Mouse (Mus musculus): ENCODE results near the gene Ndufaf7. TPM values are rescaled to one million over a fixed set of nuclear protein-coding genes. Genes with fewer than 3 reads are reported as not detected.

The Ndufaf7 gene
- polyA plus RNA-seq, 1 experiment, result 64.2 TPM

DNA sequence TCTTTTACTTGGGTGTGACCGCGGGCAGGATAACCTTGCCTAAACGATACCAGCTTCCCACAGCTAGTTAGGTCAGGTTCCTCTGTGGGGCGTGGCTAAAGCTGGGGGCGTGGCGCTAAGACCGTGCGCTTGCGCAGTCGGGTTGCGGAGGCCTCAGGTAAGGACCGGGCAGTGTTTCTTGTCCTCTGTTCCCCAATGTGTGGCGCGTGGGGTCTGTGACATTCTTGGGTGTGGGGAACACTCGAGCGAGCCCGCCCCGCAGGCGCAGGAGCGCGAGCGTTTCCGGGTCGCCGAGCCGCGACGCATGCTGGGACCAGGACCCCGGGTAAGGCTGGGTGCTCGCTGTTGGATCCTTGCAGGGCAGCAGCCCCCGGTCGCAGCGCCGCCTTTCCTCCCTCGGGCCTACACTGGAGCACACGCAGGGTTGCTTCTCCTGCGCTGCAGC, 20.5 kb upstream of the Ndufaf7 start, which contains the start of gene Cebpzos:
Gene Cebpzos (plus strand): TSS at position 132 of the 445 bp plus-strand sequence.
- Histone ChIP-seq H3K4me1 (ENCODE audit: control insufficient read depth, insufficient read depth, low read length) (no peaks in the 10 kb centered on the region), H3K36me3 (ENCODE audit: control insufficient read depth, insufficient read depth, low read length, poor library complexity, severe bottlenecking) (peaks cover 27% of the 10 kb centered on the region), H3K9me3 (replicated peaks; ENCODE audit: control insufficient read depth, insufficient read depth, low read length, poor library complexity, severe bottlenecking) (no peaks in the 10 kb centered on the region), H3K9ac (ENCODE audit: low read depth, poor library complexity, severe bottlenecking) (peak within 1 kb of the TSS; percentile 90), H3K27ac (ENCODE audit: insufficient read depth, low read length) (peak within 1 kb of the TSS; percentile 96), H3K27me3 (ENCODE audit: control insufficient read depth, insufficient read depth, low read length, poor library complexity, severe bottlenecking) (no peaks in the 10 kb centered on the region), H3K4me3 (ENCODE audit: low read depth, low read length) (peak within 1 kb of the TSS; percentile 100)
- 0 out of 2 replicates have a peak, but pooled peaks have one; percentile 12 for TF ChIP-seq EP300 (IDR thresholded peaks at IDR 0.05; ENCODE audit: insufficient read depth, low read depth, low read length)
- no peak for TF ChIP-seq CTCF (IDR thresholded peaks at IDR 0.05; ENCODE audit: low read depth, low read length)

DNA sequence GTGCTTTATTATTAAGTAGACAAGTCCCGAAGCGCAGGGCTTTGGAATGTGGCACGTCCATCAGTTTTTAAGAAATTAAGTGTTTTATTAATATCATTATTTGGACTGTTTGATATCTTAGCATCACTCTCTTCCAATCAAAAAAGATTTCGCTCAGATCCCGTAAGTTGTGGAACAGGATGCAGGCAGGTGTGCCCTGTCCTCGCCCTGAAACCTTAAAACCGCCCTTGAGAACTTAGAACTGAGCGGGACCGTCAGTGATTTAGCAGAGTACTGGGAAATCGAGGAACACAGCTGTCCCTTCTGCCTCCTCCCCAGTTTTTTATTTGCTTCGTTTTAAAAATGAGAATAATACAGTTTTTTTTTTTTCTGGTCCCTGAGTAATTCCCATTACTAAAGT, 20.0 kb upstream of the Ndufaf7 start:
- no peaks in the 10 kb centered on the region for H3K27me3 ChIP-seq (ENCODE audit: control insufficient read depth, insufficient read depth, low read length, poor library complexity, severe bottlenecking)
- peaks cover 32% of the 10 kb centered on the region for H3K36me3 ChIP-seq (ENCODE audit: control insufficient read depth, insufficient read depth, low read length, poor library complexity, severe bottlenecking)
- peak overlapping the region; percentile 90 for H3K9ac ChIP-seq (ENCODE audit: low read depth, poor library complexity, severe bottlenecking)
- H3K27ac ChIP-seq (ENCODE audit: insufficient read depth, low read length), result peak overlapping the region; percentile 93
- TF ChIP-seq POLR2A (IDR thresholded peaks at IDR 0.05; ENCODE audit: insufficient read depth, low read length), result no peak
- TF ChIP-seq EP300 (IDR thresholded peaks at IDR 0.05; ENCODE audit: insufficient read depth, low read depth, low read length), result no peak
- TF ChIP-seq CTCF (IDR thresholded peaks at IDR 0.05; ENCODE audit: low read depth, low read length), result no peak
- no peaks in the 10 kb centered on the region for H3K9me3 ChIP-seq (replicated peaks; ENCODE audit: control insufficient read depth, insufficient read depth, low read length, poor library complexity, severe bottlenecking)
- peak overlapping the region; percentile 100 for H3K4me3 ChIP-seq (ENCODE audit: low read depth, low read length)
- no peaks in the 10 kb centered on the region for H3K4me1 ChIP-seq (ENCODE audit: control insufficient read depth, insufficient read depth, low read length)

- peak overlapping the region; percentile 90 for H3K9ac ChIP-seq (ENCODE audit: low read depth, poor library complexity, severe bottlenecking)
- H3K9me3 ChIP-seq (replicated peaks; ENCODE audit: control insufficient read depth, insufficient read depth, low read length, poor library complexity, severe bottlenecking), result no peaks in the 10 kb centered on the region
- peak overlapping the region; percentile 21 for H3K4me3 ChIP-seq (ENCODE audit: low read depth, low read length)
- no peak for TF ChIP-seq CTCF (IDR thresholded peaks at IDR 0.05; ENCODE audit: low read depth, low read length)
- no peak for TF ChIP-seq EP300 (IDR thresholded peaks at IDR 0.05; ENCODE audit: insufficient read depth, low read depth, low read length)
- no peak for TF ChIP-seq POLR2A (IDR thresholded peaks at IDR 0.05; ENCODE audit: insufficient read depth, low read length)
- H3K4me1 ChIP-seq (ENCODE audit: control insufficient read depth, insufficient read depth, low read length), result no peaks in the 10 kb centered on the region
- no peaks in the 10 kb centered on the region for H3K27me3 ChIP-seq (ENCODE audit: control insufficient read depth, insufficient read depth, low read length, poor library complexity, severe bottlenecking)
- H3K27ac ChIP-seq (ENCODE audit: insufficient read depth, low read length), result peak overlapping the region; percentile 13; the same call in 1 of the 2 replicates
- H3K36me3 ChIP-seq (ENCODE audit: control insufficient read depth, insufficient read depth, low read length, poor library complexity, severe bottlenecking), result peaks cover 38% of the 10 kb centered on the region
These were observed 19.2 kb upstream of the Ndufaf7 start for GRCm38 (mm10) chr17:78917696-78918095.

DNA sequence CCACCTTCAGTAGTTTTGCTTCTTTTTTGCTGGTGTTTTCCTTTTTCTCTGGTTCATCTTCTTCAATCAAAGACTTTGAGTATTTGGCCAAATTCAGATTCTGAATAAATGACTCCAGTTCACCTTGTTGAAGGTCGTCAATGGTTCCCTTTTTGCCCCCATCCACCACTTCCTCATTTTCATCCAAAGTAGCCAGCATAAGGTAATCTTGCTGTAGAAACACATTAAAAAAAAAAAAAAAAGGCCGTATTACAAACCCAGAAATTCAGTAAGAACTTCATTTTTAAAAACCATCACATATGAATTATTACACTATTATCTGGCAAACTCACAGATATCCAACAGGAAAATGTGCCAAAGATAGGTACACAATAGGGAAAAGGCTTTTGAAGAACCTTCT, 1.1 kb upstream of the Ndufaf7 start:
- H3K9me3 ChIP-seq (replicated peaks; ENCODE audit: control insufficient read depth, insufficient read depth, low read length, poor library complexity, severe bottlenecking), result no peaks in the 10 kb centered on the region
- H3K4me1 ChIP-seq (ENCODE audit: control insufficient read depth, insufficient read depth, low read length), result no peaks in the 10 kb centered on the region
- no peak overlapping the region for H3K27ac ChIP-seq (ENCODE audit: insufficient read depth, low read length)
- no peaks in the 10 kb centered on the region for H3K27me3 ChIP-seq (ENCODE audit: control insufficient read depth, insufficient read depth, low read length, poor library complexity, severe bottlenecking)
- peaks cover 47% of the 10 kb centered on the region for H3K36me3 ChIP-seq (ENCODE audit: control insufficient read depth, insufficient read depth, low read length, poor library complexity, severe bottlenecking)
- peak overlapping the region; percentile 51 for H3K9ac ChIP-seq (ENCODE audit: low read depth, poor library complexity, severe bottlenecking)
- no peak for TF ChIP-seq POLR2A (IDR thresholded peaks at IDR 0.05; ENCODE audit: insufficient read depth, low read length)
- TF ChIP-seq EP300 (IDR thresholded peaks at IDR 0.05; ENCODE audit: insufficient read depth, low read depth, low read length), result no peak
- TF ChIP-seq CTCF (IDR thresholded peaks at IDR 0.05; ENCODE audit: low read depth, low read length), result no peak
- H3K4me3 ChIP-seq (ENCODE audit: low read depth, low read length), result no peak overlapping the region

DNA sequence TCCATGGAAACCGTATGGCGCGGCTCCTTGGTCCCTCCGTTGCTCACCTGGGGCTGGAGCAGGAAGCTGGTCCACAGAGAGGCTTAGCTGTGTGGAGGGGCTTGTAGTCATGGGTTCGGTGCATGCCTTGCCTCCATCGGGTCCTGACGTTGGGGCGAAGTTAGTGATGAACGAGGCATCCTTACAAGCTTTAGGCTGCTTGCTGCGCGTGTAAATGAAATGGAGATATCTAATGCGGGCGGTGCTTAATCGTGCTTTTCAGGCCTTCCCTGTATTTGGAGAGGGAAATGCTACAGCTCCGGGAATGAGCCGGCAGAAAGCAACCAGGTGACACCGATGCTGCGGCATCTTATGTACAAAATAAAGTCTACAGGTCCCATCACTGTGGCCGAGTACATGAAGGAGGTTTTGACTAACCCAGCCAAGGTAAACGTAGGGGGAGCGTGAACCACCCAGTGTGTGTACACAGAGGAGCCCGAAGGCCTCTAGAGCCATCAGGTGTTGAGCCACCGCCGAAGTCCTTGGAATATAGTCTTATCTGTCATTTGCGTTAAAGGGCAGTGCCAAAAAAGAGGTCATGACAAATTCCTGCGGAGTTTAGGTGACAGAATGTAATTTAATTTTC, 405 bp downstream of the Ndufaf7 start:
- H3K4me1 ChIP-seq (ENCODE audit: control insufficient read depth, insufficient read depth, low read length), result no peaks in the 10 kb centered on the region
- peak overlapping the region; percentile 85 for H3K4me3 ChIP-seq (ENCODE audit: low read depth, low read length)
- no peak overlapping the region for H3K27ac ChIP-seq (ENCODE audit: insufficient read depth, low read length)
- H3K9ac ChIP-seq (ENCODE audit: low read depth, poor library complexity, severe bottlenecking), result peak overlapping the region; percentile 24
- no peaks in the 10 kb centered on the region for H3K9me3 ChIP-seq (replicated peaks; ENCODE audit: control insufficient read depth, insufficient read depth, low read length, poor library complexity, severe bottlenecking)
- peaks cover 33% of the 10 kb centered on the region for H3K36me3 ChIP-seq (ENCODE audit: control insufficient read depth, insufficient read depth, low read length, poor library complexity, severe bottlenecking)
- TF ChIP-seq POLR2A (IDR thresholded peaks at IDR 0.05; ENCODE audit: insufficient read depth, low read length) (no peak), CTCF (IDR thresholded peaks at IDR 0.05; ENCODE audit: low read depth, low read length) (no peak), EP300 (IDR thresholded peaks at IDR 0.05; ENCODE audit: insufficient read depth, low read depth, low read length) (no peak)
- no peaks in the 10 kb centered on the region for H3K27me3 ChIP-seq (ENCODE audit: control insufficient read depth, insufficient read depth, low read length, poor library complexity, severe bottlenecking)

GRCm38 (mm10) chr17:78938927-78939326, 2.0 kb downstream of the Ndufaf7 start:
- Histone ChIP-seq H3K4me3 (ENCODE audit: low read depth, low read length) (no peak overlapping the region), H3K27ac (ENCODE audit: insufficient read depth, low read length) (no peak overlapping the region), H3K36me3 (ENCODE audit: control insufficient read depth, insufficient read depth, low read length, poor library complexity, severe bottlenecking) (peaks cover 20% of the 10 kb centered on the region), H3K4me1 (ENCODE audit: control insufficient read depth, insufficient read depth, low read length) (no peaks in the 10 kb centered on the region), H3K9ac (ENCODE audit: low read depth, poor library complexity, severe bottlenecking) (no peak overlapping the region), H3K9me3 (replicated peaks; ENCODE audit: control insufficient read depth, insufficient read depth, low read length, poor library complexity, severe bottlenecking) (no peaks in the 10 kb centered on the region), H3K27me3 (ENCODE audit: control insufficient read depth, insufficient read depth, low read length, poor library complexity, severe bottlenecking) (no peaks in the 10 kb centered on the region)
- TF ChIP-seq EP300 (IDR thresholded peaks at IDR 0.05; ENCODE audit: insufficient read depth, low read depth, low read length) (no peak), CTCF (IDR thresholded peaks at IDR 0.05; ENCODE audit: low read depth, low read length) (no peak)

Measured in ES-Bruce4 (cell line).